8 mouse cellular contexts compared by ENCODE assay signal in genomic region chr4:126255113-126256001, GRCm38 (mm10). TPM values are rescaled to one million over a fixed set of nuclear protein-coding genes. Genes with fewer than 3 reads are reported as not detected.
DNase-seq lines count a peak whose midpoint lies in the region; ATAC-seq and TF ChIP-seq lines count a peak whose summit lies in the region.

No protein-coding gene starts in this region.

- H3K9me3 ChIP-seq in heart, embryonic 10.5 days: no peaks in the 10 kb centered on the region

- no peaks in the 10 kb centered on the region for H3K27me3 ChIP-seq in cerebellum, adult 2 months (ENCODE audit: control insufficient read depth, insufficient read depth, low read length)
- H3K27me3 ChIP-seq in heart, embryonic 10.5 days (ENCODE audit: insufficient read depth, poor library complexity, severe bottlenecking): no peaks in the 10 kb centered on the region

- peak overlapping the region; percentile 100 for H3K27ac ChIP-seq in cerebellum, adult 2 months (ENCODE audit: insufficient read depth, low read length)
- peak overlapping the region; percentile 100 for H3K27ac ChIP-seq in heart, embryonic 10.5 days

- peak; percentile 59 for DNase-seq in right cerebral cortex, postnatal 25 days
- DNase-seq in right cerebral cortex, adult 2 months (ENCODE audit: low spot score in 2 of 2): no peak
- peak; percentile 52 to 59 for DNase-seq in cerebellum, adult 2 months
- no peak for DNase-seq in heart, embryonic 10.5 days (ENCODE audit: low spot score)
- peak; percentile 69 to 77 for DNase-seq in kidney, postnatal 4 days
- peak; percentile 60 for DNase-seq in mesoderm, embryonic 11.5 days (ENCODE audit: low read depth, low spot score)
- DNase-seq in thymus, postnatal 10 days (ENCODE audit: low spot score in 2 of 2): peak; percentile 47 to 55

- under 1% methylated on average over 50 of the region's 50 CpGs for WGBS in cerebellum, adult 2 months
- WGBS in heart, embryonic 10.5 days: under 1% methylated on average over 50 of the region's 50 CpGs

- TF ChIP-seq POLR2A in cerebellum, adult 2 months (IDR thresholded peaks at IDR 0.05; ENCODE audit: borderline replicate concordance, insufficient read depth, low read length): no peak

- TF ChIP-seq CTCF in cerebellum, adult 2 months (IDR thresholded peaks at IDR 0.05; ENCODE audit: borderline replicate concordance, insufficient read depth, low read depth, low read length): no peak

- ATAC-seq in megakaryocyte-erythroid progenitor cell, adult 5-6 weeks (replicated peaks; ENCODE audit: low FRiP score, low TSS enrichment, poor library complexity, severe bottlenecking): no peak

- peaks cover 8% of the 10 kb centered on the region for H3K36me3 ChIP-seq in heart, embryonic 10.5 days

- H3K4me3 ChIP-seq in cerebellum, adult 2 months (replicated peaks; ENCODE audit: insufficient read depth, low read depth, low read length): peak overlapping the region; percentile 97
- H3K4me3 ChIP-seq in heart, embryonic 10.5 days: peak overlapping the region; percentile 100

- peaks cover 44% of the 10 kb centered on the region for H3K4me1 ChIP-seq in cerebellum, adult 2 months (ENCODE audit: control insufficient read depth, insufficient read depth, low read length)
- peaks cover 83% of the 10 kb centered on the region for H3K4me1 ChIP-seq in heart, embryonic 10.5 days

RNA-seq across cellular contexts. Expression of gene Map7d1, which starts 0.8 kb away (rescaled TPM):
- polyA plus RNA-seq in cerebellum, adult 2 months (2012; rRNA removed): 274 and 283 TPM in 2 replicates
- 49.1 and 74.8 TPM in 2 replicates for polyA plus RNA-seq in heart, embryonic 10.5 days (2016; fragmentation: Nextera tagmentation; extraction: Ambion mirVana)
- total RNA-seq in megakaryocyte-erythroid progenitor cell, adult 5-6 weeks (2014; fragmentation: Nextera tagmentation): 6.4 and 8.0 TPM in 2 replicates
- 13.2 and 14.5 TPM in 2 replicates for total RNA-seq in megakaryocyte-erythroid progenitor cell, adult 5-6 weeks (2017)

RNA-seq across cellular contexts. Expression of gene Trappc3, which starts 6.8 kb away (rescaled TPM):
- 175 TPM in 2 replicates for polyA plus RNA-seq in cerebellum, adult 2 months (2012; rRNA removed)
- polyA plus RNA-seq in heart, embryonic 10.5 days (2016; fragmentation: Nextera tagmentation; extraction: Ambion mirVana): 74.9 and 86.4 TPM in 2 replicates
- total RNA-seq in megakaryocyte-erythroid progenitor cell, adult 5-6 weeks (2014; fragmentation: Nextera tagmentation): 40.1 and 43.2 TPM in 2 replicates
- total RNA-seq in megakaryocyte-erythroid progenitor cell, adult 5-6 weeks (2017): 55.9 and 81.1 TPM in 2 replicates

RNA-seq across cellular contexts. Expression of gene Col8a2, which starts 31.2 kb away (rescaled TPM):
- 0.93 and 2.0 TPM in 2 replicates for polyA plus RNA-seq in cerebellum, adult 2 months (2012; rRNA removed)
- 3.3 and 3.7 TPM in 2 replicates for polyA plus RNA-seq in heart, embryonic 10.5 days (2016; fragmentation: Nextera tagmentation; extraction: Ambion mirVana)
- total RNA-seq in megakaryocyte-erythroid progenitor cell, adult 5-6 weeks (2014; fragmentation: Nextera tagmentation): not detected in 2 replicates
- total RNA-seq in megakaryocyte-erythroid progenitor cell, adult 5-6 weeks (2017): not detected in 2 replicates

RNA-seq across cellular contexts. Expression of gene Thrap3, which starts 52.8 kb away (rescaled TPM):
- 122 TPM in 2 replicates for polyA plus RNA-seq in cerebellum, adult 2 months (2012; rRNA removed)
- 194 and 200 TPM in 2 replicates for polyA plus RNA-seq in heart, embryonic 10.5 days (2016; fragmentation: Nextera tagmentation; extraction: Ambion mirVana)
- total RNA-seq in megakaryocyte-erythroid progenitor cell, adult 5-6 weeks (2014; fragmentation: Nextera tagmentation): 266 and 395 TPM in 2 replicates
- total RNA-seq in megakaryocyte-erythroid progenitor cell, adult 5-6 weeks (2017): 471 and 531 TPM in 2 replicates

Comparison
In these comparisons a context has a peak if more than half of its experiments do, and no peak if none do; other contexts are left out.
1. DNase-seq: peak in right cerebral cortex, postnatal 25 days (single experiment), cerebellum, adult 2 months (2 of 2), kidney, postnatal 4 days (2 of 2), mesoderm, embryonic 11.5 days (single experiment) and thymus, postnatal 10 days (2 of 2); none in right cerebral cortex, adult 2 months (0 of 2) and heart, embryonic 10.5 days (single experiment).